Mouse (Mus musculus) R1 (cell line): ENCODE results near the gene Cycs.

ENCODE experiments used
- DNase-seq: peaks from one replicate; pipeline ENCODE4 v3.0.0-alpha.2; 2018; ENCODE audit warnings: low read depth, low spot score

Gene Cycs

DNA sequence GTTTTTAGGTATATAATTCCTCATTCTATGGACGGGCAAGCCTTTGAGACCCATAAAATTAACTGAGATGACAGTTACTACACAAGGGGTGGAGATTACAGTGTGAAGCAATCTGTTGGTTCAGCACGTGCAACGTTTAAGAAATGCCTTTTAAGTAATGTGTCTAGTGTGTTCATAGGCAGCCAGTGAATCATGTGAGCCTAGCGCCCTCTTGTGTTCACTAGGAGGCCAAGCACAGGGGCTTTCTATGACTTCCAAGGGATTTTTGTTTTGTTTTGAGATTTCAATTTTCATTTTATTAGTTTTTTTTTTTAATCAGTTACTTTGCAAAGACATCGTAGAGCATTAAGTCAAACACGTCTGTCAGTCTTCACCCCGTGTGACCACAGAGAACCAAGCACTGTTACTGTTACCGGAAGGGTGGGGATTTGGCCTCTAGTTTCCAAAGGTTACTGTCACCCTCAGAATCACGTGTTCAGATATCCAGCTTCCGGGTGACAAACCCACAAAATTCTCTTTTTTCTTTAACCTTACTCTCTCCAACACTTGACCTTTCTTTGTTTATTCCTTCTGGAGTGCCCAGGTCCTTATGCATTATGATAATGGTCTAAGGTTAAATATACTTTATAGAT is 20.8 kb downstream of the Cycs start:
- peak; percentile 64 for DNase-seq

DNA sequence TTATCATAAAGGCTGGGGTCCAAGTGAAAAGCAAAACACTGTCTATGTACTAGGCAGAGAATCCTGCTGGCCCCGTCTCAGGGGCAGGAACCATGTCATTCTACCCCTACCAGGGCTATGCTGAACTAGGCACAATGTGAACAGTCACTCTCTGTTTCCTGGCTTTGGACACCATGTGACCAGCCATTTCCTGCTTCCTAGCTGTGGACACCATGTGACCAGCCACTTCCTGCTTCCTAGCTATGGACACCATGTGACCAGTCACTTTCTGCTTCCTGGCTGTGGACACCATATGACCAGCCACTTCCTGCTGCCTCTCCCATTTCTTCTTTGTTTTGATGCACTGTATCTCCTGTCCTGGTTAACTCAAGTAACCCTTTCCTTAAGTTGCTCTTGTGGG is 23.8 kb downstream of the Cycs start:
- DNase-seq, result no peak

DNA sequence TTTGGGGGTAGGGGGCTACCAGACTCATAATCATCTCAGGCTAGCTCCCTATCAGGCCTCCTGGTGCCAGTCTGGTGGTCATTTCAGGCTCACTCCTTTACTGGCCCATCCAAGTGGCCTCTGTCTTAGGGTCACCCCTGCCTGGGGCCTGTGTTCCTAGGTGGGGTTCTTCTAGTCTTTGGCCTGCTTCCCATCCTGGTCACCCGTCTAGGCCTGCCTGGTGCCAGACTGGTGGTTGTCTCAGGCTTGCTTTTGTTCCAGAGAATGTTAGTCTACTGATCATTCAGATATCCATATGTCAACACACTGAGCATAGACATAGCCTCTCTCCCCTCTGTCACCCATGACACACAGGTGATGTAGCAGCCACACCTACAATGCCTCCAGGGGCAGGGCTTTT is 26.7 kb downstream of the Cycs start:
- DNase-seq, result no peak

DNA sequence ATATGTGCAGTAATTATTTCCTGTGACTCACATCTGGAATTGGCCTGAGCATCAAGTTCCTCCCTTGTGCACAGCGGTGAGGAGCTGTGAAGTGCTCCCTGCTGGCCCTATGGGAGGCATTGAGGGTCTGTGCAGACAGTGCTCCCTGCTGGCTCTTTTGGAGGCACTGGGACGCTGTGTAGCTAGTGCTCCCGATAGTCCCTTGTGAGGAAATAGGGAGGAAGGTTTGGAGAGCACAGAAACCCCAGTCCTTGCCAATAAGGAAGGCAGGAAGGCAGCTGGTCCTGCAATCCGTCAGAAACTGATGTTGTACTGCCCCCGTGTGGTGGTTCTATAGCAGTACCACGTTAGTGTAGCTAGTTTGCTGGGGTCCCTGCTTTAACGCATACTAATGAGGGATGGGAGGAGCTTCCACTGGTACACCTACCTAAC is 29.9 kb downstream of the Cycs start:
- DNase-seq, result peak; percentile 85

DNA sequence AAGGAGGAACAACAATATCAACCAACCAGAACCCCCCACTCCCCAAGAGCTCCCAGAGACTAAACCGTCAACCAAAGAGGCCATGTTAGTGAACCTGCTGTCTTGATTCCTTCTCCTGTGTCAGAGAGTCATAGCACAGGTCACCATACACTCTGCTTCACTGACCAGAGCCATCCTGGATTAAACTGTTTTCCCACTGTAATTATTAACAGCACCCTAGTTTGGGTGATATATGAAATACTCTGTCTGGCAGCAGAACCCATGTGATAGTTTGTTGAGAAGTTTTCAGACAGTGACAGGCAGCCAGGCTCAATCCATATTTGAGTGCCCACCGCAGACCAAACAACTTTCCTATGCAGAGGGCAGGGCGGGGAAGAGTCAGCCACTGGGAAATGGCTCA is 31.0 kb downstream of the Cycs start:
- DNase-seq, result no peak

DNA sequence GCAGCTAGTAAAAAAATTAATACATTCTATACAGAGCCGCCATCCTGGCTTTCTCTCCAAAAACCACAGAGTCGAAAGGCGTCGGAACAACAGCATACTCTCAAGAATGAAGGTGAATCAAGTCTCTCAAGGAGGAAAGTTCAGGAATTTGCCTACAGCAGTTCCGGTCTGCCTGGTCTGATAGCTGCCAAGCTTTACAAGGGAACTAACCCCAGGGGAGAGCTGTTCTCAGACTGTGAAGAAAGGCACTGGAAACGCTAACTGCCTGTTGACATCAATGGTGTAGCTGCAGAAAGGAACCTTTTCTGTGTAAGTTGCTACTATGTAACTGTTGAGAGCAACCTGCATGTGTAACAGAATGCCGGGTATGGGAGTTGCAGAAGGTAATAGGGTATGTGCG is 34.4 kb downstream of the Cycs start:
- no peak for DNase-seq

DNA sequence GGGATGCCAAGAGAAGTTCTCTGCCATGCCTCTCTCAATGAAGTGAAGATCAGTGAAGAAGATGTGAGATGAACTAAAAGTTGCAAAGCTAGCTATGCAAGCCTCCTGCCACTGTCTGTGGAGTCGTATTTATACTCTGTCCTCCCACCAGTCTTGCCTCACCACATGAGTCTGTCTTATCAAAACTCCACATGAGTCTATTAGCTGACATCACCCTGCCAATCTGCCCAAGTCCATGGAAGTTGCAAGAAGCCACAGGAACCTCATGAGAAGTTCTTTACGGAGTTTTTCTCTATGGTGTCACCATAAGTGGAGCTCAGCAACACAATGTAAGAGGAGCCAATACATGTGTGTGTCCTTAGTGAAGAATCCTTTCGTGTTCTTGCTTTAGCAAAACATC is 35.3 kb downstream of the Cycs start:
- DNase-seq, result no peak

DNA sequence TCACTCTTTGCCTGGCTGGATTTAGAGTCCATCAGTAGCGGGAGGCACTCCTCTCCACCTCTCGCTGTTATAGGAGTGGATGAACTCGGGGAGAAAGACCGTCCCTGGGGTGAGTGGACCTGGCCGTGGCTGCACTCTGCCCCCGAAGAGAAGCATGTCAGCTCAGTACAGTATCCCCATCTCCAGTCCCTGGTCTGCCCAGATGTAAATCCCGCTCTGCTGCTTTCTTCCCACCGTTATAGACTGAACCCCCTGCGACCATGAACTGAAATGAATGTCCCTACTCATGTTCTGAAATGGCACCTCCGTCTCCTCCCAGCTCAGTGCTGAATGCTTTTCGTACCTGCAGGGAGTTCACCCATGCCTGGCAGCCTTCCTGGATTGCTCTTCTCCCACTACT is 37.1 kb downstream of the Cycs start:
- DNase-seq, result no peak

DNA sequence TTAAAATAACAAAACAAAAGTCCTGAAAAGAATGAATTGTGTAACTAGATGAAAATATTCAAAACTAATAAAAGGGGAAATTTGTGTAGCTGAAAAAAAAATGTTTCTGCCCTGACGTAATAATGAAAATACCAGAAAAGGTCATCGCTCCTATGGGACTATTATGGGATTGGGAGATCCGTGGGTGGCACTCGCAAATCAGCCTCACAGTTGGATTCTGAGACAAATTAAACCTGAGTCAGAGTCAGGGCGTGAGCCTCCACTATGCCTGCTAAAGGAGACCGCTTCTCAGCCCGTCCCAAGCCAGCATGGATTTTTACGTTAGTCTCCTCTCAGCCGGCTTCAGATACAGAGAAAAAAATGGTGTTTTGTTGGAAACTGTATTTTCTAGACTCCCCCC is 38.9 kb downstream of the Cycs start:
- DNase-seq, result no peak

DNA sequence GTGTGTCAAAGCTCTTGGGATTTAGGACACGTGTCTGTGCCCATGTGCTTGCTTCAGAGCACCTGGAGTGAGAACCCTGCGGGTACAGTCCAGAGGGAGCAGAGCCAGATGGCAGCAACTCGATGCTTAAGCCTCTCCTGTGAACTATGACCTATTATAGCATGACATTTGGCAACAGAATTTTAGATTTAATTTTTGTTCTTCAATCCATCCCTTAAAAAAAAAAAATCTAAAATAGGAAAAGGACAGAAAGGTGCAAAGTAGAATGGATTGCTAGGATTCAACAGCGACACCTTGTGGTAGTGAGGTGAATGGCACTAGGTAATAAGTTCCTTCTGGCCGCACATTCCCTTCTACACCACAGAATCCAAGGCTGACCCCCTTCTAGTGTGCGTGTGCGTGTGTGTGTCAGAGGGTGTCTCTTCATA is 39.7 kb downstream of the Cycs start:
- peak; percentile 80 for DNase-seq

DNA sequence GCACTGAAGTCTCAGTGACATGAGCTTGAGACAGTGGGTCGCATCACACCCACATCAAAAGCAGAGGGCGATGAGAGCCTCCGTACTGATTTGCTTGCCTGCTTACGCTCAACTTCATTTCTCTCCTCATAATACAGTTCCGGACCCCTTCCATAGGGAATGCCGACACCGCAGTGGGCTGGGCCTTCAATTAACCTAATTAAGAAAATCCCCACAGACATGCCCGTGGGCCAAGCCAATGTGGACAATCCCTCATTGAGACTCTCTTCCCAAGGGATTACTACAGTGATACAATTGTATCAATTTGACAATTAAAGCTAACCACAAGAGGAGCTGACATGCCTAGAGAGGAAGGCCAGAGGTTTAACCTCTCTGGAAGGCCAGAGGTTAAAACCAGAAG is 40.5 kb downstream of the Cycs start:
- no peak for DNase-seq

DNA sequence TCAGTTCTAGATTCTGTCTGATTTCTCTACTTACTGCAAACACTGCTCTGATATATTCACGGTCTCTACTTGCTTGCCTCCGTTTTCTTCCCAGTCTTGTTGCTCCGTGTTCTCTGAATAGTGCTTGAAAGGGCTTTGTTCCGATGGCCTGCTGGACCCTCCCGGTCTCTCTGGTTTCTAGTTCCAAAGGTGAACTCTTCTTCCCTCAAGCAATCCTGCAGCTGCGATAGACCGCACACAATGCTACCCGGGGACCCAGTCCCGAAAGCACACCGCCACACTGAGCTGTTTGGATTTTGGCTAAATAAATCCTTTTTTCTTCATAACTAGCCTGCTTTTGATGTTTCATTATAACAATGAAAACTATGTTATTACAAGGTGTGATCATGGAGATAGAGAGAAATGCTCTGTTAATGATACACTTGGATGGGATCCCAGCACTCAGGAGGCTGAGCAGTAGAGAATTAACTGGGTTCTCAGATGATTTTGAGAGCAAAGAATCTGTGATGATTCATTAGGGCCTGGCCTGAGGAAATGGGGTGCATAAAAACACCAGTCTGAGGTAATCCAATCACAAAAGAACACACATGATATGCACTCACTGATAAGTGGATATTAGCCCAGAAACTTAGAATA is 42.0 kb downstream of the Cycs start:
- DNase-seq, result no peak

DNA sequence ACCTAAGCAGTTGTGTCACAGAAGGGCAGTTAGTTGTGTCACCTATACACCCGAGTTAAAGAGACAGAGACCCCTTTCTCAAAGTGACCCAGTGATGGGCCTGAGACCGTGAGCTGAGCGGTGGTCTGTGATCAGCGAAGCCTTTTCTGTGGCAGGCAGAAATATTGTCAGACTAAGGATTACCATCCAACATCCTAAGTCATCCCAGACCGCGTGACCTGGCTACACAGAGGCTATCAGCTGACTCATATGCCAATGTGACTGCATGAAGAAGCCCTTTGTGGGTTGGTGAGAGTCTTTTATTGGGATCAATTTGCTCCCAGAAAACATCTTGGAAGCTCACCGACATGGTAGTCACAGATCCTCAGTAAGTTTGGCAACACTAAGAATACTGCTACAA is 43.6 kb downstream of the Cycs start:
- no peak for DNase-seq

DNA sequence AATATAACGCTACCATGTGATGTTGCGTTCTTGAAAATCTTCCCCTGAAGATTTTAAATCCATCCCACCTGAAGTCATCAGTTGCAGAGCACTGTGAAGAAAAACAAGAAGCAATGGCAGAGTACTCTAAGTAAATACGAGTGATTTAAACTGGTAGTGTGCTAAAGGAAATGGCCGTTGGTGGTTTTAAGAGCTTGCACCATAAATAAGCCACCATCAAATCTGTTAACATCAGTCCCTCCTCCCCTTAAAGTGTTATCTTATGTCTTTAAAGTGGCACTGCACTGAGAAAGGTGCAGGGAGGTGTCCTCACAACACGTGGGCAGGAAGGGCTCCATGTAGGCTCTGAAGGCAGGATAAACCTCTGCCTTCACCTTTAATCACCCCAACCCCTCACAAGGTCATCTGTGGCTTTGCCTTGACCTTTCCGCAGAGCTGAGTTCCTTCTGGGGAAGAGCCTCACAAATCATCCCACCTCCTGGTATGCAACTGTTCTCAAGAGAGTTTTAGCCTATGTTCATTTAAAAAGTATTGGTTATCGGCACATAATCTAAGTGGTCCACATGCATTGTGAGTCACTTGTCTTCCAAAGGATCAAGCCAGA is 44.7 kb downstream of the Cycs start:
- DNase-seq, result no peak

DNA sequence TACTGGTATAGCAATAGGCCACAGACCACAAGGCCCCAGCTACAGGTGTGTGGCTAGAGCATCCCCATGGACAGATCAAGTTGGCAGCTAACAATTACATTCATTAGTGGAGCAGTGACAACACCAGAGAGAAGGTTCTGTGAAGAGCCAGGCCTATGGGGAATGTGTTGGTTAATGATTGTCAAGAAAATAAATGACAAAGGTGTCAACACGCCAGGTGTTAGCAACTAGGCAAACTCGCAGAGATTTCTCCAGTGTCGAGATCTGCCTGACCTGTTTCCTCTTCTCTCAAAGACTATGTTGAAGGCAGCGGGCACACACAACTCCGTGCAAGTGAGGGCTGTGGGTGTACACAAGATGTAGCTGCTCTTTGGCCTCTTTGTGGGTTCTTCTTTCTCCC is 46.2 kb downstream of the Cycs start:
- no peak for DNase-seq

DNA sequence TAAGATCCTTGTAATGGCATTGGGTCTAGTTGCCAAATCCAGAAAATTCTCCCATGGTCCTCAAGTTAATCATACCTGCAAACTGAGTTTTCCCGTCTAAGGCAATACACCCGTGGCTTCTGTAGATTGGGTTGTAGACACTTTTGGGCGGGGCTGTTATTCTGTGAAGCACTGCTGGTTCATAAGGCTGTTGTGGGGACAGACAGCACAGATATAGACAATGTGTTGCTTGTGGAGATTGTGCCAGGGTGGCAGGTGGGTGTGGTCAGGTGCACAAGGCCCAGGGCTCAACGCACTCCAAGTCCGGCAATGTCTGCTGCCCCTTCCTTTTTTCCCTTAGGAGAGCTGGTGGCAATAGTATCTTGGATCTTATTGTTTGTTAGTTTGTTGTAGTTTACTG is 48.0 kb downstream of the Cycs start:
- no peak for DNase-seq
